Mouse (Mus musculus): ENCODE data around the gene Ercc2. TPM values are rescaled to one million over a fixed set of nuclear protein-coding genes. Genes with fewer than 3 reads are reported as not detected.

Gene Ercc2
- total and polyA plus RNA-seq, 3 experiments = 29.0 to 43.8 (median 33.5) TPM

DNA sequence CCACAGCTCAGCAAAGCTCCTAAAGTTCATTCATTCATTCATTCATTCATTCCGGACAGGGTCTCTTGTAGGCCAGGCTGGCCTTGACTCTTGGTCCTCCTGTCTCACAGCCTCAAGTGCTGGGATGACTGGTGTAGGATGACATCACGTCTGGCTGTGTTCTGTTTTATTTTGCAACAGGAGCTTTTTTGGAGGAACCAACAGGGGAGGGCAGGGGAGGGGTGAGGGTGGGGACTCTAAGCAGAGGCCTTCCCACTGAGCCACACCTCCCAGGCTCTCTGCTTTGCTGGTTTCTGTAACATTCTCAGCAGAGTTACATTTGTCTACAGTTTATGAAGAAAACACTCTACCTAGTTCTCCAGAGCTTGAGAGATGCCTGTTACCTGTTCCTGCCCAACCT lies 43.8 kb upstream of the Ercc2 start:
- no peak for DNase-seq (ENCODE audit: extremely low read depth)
- H3K4me3 ChIP-seq (replicated peaks in 1 of 3; ENCODE audit: low read depth in 2 of 3, low read length in 2 of 3, poor library complexity in 1 of 3) = no peak overlapping the region
- H3K36me3 ChIP-seq (replicated peaks in 1 of 2; ENCODE audit: control insufficient read depth in 1 of 2, insufficient read depth in 1 of 2, low read length in 1 of 2) = peaks cover 0 to 3% of the 10 kb centered on the region in 2 experiments
- in situ Hi-C loops (cut with MboI; ENCODE audit: low pct_ligation_motif_present, low pct_unique_long_range_greater_than_20kb, low sequenced_read_pairs) (no loop called here), dilution Hi-C loops (cut with MboI; ENCODE audit: extremely low pct_ligation_motif_present, extremely low pct_unique_long_range_greater_than_20kb, low sequenced_read_pairs) (no loop called here)
- no peak overlapping the region for H3K4me2 ChIP-seq (ENCODE audit: insufficient read depth, low read depth, poor library complexity, severe bottlenecking)
- no peak overlapping the region for H3K9ac ChIP-seq (ENCODE audit: insufficient read depth, low read depth)
- H3K4me1 ChIP-seq (ENCODE audit: control insufficient read depth in 1 of 2, insufficient read depth in 2 of 2) = peaks cover 13 to 35% of the 10 kb centered on the region in 2 experiments
- H3K27ac ChIP-seq (ENCODE audit: insufficient read depth, low read depth) = no peak overlapping the region
- H3K79me2 ChIP-seq (replicated peaks; ENCODE audit: control insufficient read depth, extremely low read depth, insufficient read depth, poor library complexity, severe bottlenecking) = no peaks in the 10 kb centered on the region
- TF ChIP-seq SIN3A (IDR thresholded peaks at IDR 0.05; ENCODE audit: low read length) = no peak
- no peak for TF ChIP-seq UBTF (IDR thresholded peaks at IDR 0.05; ENCODE audit: low read depth, low read length)
- TF ChIP-seq JUN (IDR thresholded peaks at IDR 0.05; ENCODE audit: insufficient read depth, low read depth, low read length) = no peak
- no peak for TF ChIP-seq CTCF (conservative IDR thresholded peaks at IDR 0.05 in 1 of 2, IDR thresholded peaks at IDR 0.05 in 1 of 2; ENCODE audit: low read depth in 2 of 2, low read length in 2 of 2)
- no peak for TF ChIP-seq EP300 (IDR thresholded peaks at IDR 0.05; ENCODE audit: low read length)
- no peak for TF ChIP-seq POLR2AphosphoS2 (IDR thresholded peaks at IDR 0.05; ENCODE audit: low read depth, low read length)
- no peak for TF ChIP-seq ZKSCAN1 (IDR thresholded peaks at IDR 0.05; ENCODE audit: borderline replicate concordance, low read depth, low read length)
- TF ChIP-seq MAX (IDR thresholded peaks at IDR 0.05; ENCODE audit: low read length) = no peak
- TF ChIP-seq ZMIZ1 (IDR thresholded peaks at IDR 0.05; ENCODE audit: low read depth, low read length) = no peak
- no peak for TF ChIP-seq MYC (IDR thresholded peaks at IDR 0.05; ENCODE audit: low read depth, low read length)
- no peak for TF ChIP-seq RCOR1 (conservative IDR thresholded peaks at IDR 0.05; ENCODE audit: low read depth, low read length)
- H3K27me3 ChIP-seq (replicated peaks) = peaks cover 22% of the 10 kb centered on the region
- no peaks in the 10 kb centered on the region for H3K9me3 ChIP-seq (replicated peaks; ENCODE audit: low read length)

DNA sequence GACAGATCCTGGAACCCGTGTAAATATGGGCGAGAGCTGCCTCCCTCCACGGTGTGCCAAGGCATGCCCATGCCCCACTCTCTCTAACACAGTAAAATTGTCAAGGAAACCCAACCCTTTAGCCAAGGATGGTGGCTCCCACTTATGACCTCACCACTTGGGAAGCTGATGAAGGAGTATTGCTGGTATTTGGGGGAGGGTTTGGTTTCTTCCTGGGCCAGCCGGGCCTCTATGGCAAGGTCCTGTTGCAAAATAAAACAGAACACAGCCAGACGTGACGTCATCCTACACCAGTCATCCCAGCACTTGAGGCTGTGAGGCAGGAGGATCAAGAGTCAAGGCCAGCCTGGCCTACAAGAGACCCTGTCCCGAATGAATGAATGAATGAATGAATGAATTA lies 43.2 kb upstream of the Ercc2 start:
- no peak for TF ChIP-seq E2F4 (IDR thresholded peaks at IDR 0.05; ENCODE audit: insufficient replicate concordance, low read depth, low read length)
- TF ChIP-seq TBP (conservative IDR thresholded peaks at IDR 0.05; ENCODE audit: low read depth, low read length) = no peak
- no peak for TF ChIP-seq CHD2 (IDR thresholded peaks at IDR 0.05; ENCODE audit: low read length)
- TF ChIP-seq HCFC1 (IDR thresholded peaks at IDR 0.05; ENCODE audit: low read depth, low read length) = no peak
- TF ChIP-seq USF1 (IDR thresholded peaks at IDR 0.05; ENCODE audit: low read depth, low read length) = no peak
- TF ChIP-seq MAZ (IDR thresholded peaks at IDR 0.05; ENCODE audit: low read depth, low read length) = no peak
- TF ChIP-seq ELF1 (IDR thresholded peaks at IDR 0.05; ENCODE audit: low read depth, low read length) = no peak
- no peak for TF ChIP-seq POLR2AphosphoS2 (IDR thresholded peaks at IDR 0.05; ENCODE audit: low read depth, low read length)
- no peak for TF ChIP-seq IRF4 (IDR thresholded peaks at IDR 0.05; ENCODE audit: low read depth, low read length)
- no peak for TF ChIP-seq KAT2A (IDR thresholded peaks at IDR 0.05; ENCODE audit: insufficient replicate concordance, low read length)
- no peak for TF ChIP-seq TCF12 (IDR thresholded peaks at IDR 0.05; ENCODE audit: low read depth, low read length)
- TF ChIP-seq SIN3A (IDR thresholded peaks at IDR 0.05; ENCODE audit: low read length) = no peak
- TF ChIP-seq NELFE (IDR thresholded peaks at IDR 0.05; ENCODE audit: low read depth, low read length) = no peak
- no peak for TF ChIP-seq MXI1 (IDR thresholded peaks at IDR 0.05; ENCODE audit: low read depth, low read length)
- TF ChIP-seq PAX5 (IDR thresholded peaks at IDR 0.05; ENCODE audit: low read length) = no peak
- TF ChIP-seq POLR2A (IDR thresholded peaks at IDR 0.05; ENCODE audit: low read depth, low read length) = no peak
- dilution Hi-C loops (cut with MboI; ENCODE audit: extremely low pct_ligation_motif_present, extremely low pct_unique_long_range_greater_than_20kb, low sequenced_read_pairs) = no loop called here
- no peak overlapping the region for H3K4me2 ChIP-seq (ENCODE audit: insufficient read depth, low read depth, poor library complexity, severe bottlenecking)

More for the DNA sequence above, 43.2 kb upstream of the Ercc2 start:
- Histone ChIP-seq H3K36me3 (replicated peaks in 1 of 2; ENCODE audit: control insufficient read depth in 1 of 2, insufficient read depth in 1 of 2, low read length in 1 of 2) (peaks cover 0 to 3% of the 10 kb centered on the region in 2 experiments), H3K4me1 (ENCODE audit: control insufficient read depth in 1 of 2, insufficient read depth in 2 of 2) (peaks cover 13 to 39% of the 10 kb centered on the region in 2 experiments), H3K27me3 (replicated peaks) (peaks cover 22% of the 10 kb centered on the region), H3K4me3 (replicated peaks in 1 of 3; ENCODE audit: low read depth in 2 of 3, low read length in 2 of 3, poor library complexity in 1 of 3) (no peak overlapping the region), H3K79me2 (replicated peaks; ENCODE audit: control insufficient read depth, extremely low read depth, insufficient read depth, poor library complexity, severe bottlenecking) (no peaks in the 10 kb centered on the region), H3K27ac (ENCODE audit: insufficient read depth, low read depth) (no peak overlapping the region), H3K9ac (ENCODE audit: insufficient read depth, low read depth) (no peak overlapping the region), H3K9me3 (replicated peaks; ENCODE audit: low read length) (no peaks in the 10 kb centered on the region)
- no peak for DNase-seq (ENCODE audit: extremely low read depth)
- in situ Hi-C loops (cut with MboI; ENCODE audit: low pct_ligation_motif_present, low pct_unique_long_range_greater_than_20kb, low sequenced_read_pairs) = no loop called here
